Mouse (Mus musculus): ENCODE data around the gene Wwox. TPM values are rescaled to one million over a fixed set of nuclear protein-coding genes. Genes with fewer than 3 reads are reported as not detected.

Gene Wwox
- polyA plus RNA-seq, 3 experiments from 2014 or later, result 8.6 to 17.2 (median 12.6) TPM

- no peak for ATAC-seq
These were observed 433.0 kb downstream of the Wwox start for GRCm38 (mm10) chr8:114872491-114872890.

GRCm38 (mm10) chr8:114875161-114875560 is 435.7 kb downstream of the Wwox start:
- no peak for ATAC-seq

GRCm38 (mm10) chr8:114876161-114876611 is 436.7 kb downstream of the Wwox start:
- no peak for ATAC-seq

GRCm38 (mm10) chr8:114876696-114877206 is 437.3 kb downstream of the Wwox start:
- no peak for ATAC-seq

- no peak for ATAC-seq
These were observed 437.8 kb downstream of the Wwox start for GRCm38 (mm10) chr8:114877234-114877633.

- ATAC-seq, result no peak
These were observed 439.2 kb downstream of the Wwox start for GRCm38 (mm10) chr8:114878449-114879276.

- no peak for ATAC-seq
These were observed 439.8 kb downstream of the Wwox start for GRCm38 (mm10) chr8:114879277-114879568.

GRCm38 (mm10) chr8:114879678-114880077 is 440.2 kb downstream of the Wwox start:
- ATAC-seq, result peak; percentile 80

- peak; percentile 44 for ATAC-seq
These were observed 441.1 kb downstream of the Wwox start for GRCm38 (mm10) chr8:114880475-114881135.

GRCm38 (mm10) chr8:114881891-114882401 is 442.5 kb downstream of the Wwox start:
- peak; percentile 31 for ATAC-seq

- no peak for ATAC-seq
These were observed 443.0 kb downstream of the Wwox start for GRCm38 (mm10) chr8:114882504-114882903.

- ATAC-seq, result no peak
These were observed 443.6 kb downstream of the Wwox start for GRCm38 (mm10) chr8:114882936-114883606.

GRCm38 (mm10) chr8:114883967-114884366 is 444.5 kb downstream of the Wwox start:
- no peak for ATAC-seq

- no peak for ATAC-seq
These were observed 445.7 kb downstream of the Wwox start for GRCm38 (mm10) chr8:114885026-114885592.

GRCm38 (mm10) chr8:114888388-114888787 is 448.9 kb downstream of the Wwox start:
- peak; percentile 46 for ATAC-seq

GRCm38 (mm10) chr8:114889578-114890374 is 450.3 kb downstream of the Wwox start:
- no peak for ATAC-seq

GRCm38 (mm10) chr8:114890478-114890877 is 451.0 kb downstream of the Wwox start:
- no peak for ATAC-seq

GRCm38 (mm10) chr8:114891252-114891651 is 451.8 kb downstream of the Wwox start:
- no peak for ATAC-seq

- no peak for ATAC-seq
These were observed 458.0 kb downstream of the Wwox start for GRCm38 (mm10) chr8:114897432-114897831.

- ATAC-seq, result no peak
These were observed 459.7 kb downstream of the Wwox start for GRCm38 (mm10) chr8:114899157-114899556.

GRCm38 (mm10) chr8:114902584-114902983 is 463.1 kb downstream of the Wwox start:
- no peak for ATAC-seq

GRCm38 (mm10) chr8:114908086-114908485 is 468.6 kb downstream of the Wwox start:
- ATAC-seq, result no peak

Measured in inflammation-experienced regulatory T-cells, adult 6 months (primary cell).